Mouse (Mus musculus): ENCODE data around the gene Scarb1. TPM values are rescaled to one million over a fixed set of nuclear protein-coding genes. Genes with fewer than 3 reads are reported as not detected.

Gene Scarb1
- polyA plus RNA-seq, 1 experiment from 2014 or later = 45.9 TPM

DNA sequence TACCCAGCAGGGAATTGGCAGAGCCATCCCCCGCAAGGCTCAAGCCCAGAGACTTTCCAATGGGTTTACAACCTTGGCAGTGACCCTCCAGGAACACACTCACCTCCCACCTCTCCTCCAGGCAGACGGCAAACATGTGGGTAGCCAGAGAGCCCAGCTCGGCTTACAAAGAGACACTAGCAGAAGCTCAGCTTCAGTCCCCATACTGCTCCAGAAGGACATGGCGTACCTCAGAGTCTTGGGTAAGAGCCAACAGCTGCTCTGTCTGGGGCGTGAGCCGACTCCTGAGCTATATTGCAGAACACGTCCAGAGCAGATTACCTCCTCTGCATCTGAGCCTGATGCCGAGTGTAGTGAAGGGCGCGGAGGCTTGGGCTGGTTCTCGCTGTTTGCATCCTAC is 15.0 kb downstream of the Scarb1 start:
- H3K36me3 ChIP-seq (replicated peaks) = no peaks in the 10 kb centered on the region
- WGBS = 81% methylated on average over 11 of the region's 11 CpGs
- no peak overlapping the region for H3K4me3 ChIP-seq
- H3K9ac ChIP-seq = no peak overlapping the region
- ATAC-seq (replicated peaks) = no peak
- no peak overlapping the region for H3K27ac ChIP-seq
- no peaks in the 10 kb centered on the region for H3K9me3 ChIP-seq
- no peaks in the 10 kb centered on the region for H3K27me3 ChIP-seq (replicated peaks)
- no peak overlapping the region for H3K4me2 ChIP-seq
- H3K4me1 ChIP-seq = 0 out of 2 replicates have a peak, but pooled peaks cover 6% of the 10 kb centered on the region

DNA sequence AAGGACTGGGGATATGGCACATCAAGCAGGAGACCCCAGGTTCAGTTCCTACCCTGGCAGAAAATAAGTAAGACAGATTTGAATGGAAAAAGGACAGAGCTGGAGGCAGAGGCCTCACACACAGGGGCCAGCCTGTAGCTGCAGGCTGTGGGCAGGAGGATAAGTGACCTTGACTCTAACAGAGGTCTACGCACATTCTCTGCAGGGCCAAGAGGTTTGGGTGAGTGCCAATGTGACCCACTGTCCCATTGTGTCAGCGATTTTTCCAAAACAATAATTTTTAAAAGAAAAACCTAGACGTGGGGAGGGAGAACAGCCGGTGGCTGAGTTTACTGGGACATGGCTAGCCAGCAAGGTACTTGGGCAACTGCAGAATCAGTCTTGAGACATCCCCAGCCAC is 15.6 kb downstream of the Scarb1 start:
- Histone ChIP-seq H3K9ac (no peak overlapping the region), H3K4me1 (0 out of 2 replicates have a peak, but pooled peaks cover 6% of the 10 kb centered on the region), H3K9me3 (no peaks in the 10 kb centered on the region), H3K27me3 (replicated peaks) (no peaks in the 10 kb centered on the region), H3K27ac (no peak overlapping the region), H3K4me3 (no peak overlapping the region), H3K36me3 (replicated peaks) (no peaks in the 10 kb centered on the region), H3K4me2 (no peak overlapping the region)
- no peak for ATAC-seq (replicated peaks)
- 81% methylated on average over 4 of the region's 4 CpGs for WGBS

DNA sequence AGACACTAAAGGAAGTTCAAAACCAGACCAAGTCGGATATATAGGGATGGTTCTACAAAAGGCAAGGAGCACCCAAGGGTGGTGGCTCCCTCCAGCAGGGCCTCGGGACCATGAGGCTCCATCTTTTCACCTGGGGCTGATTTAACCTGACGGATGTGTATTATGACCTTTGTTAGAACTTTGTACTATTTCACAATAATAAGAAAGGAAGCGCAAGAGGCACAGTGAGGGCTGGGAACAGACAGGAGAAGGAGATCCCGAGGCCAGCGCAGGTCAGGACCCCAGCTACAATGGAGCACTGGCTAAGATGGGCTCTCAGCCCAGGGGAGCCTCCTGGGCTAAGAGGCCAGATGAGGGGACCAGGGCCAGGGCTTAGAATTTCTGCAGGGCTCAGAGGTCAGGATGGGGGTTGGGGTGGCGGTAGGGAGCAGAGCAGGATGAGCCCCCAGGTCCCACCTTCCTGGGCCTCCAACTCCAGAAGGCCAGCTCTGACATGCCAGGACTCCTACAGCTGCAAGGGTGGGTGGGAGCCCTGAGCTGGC is 16.9 kb downstream of the Scarb1 start:
- ATAC-seq (replicated peaks) = no peak
- H3K9ac ChIP-seq = no peak overlapping the region
- H3K4me1 ChIP-seq = 0 out of 2 replicates have a peak, but pooled peaks cover 6% of the 10 kb centered on the region
- WGBS = 88% methylated on average over 7 of the region's 7 CpGs
- no peaks in the 10 kb centered on the region for H3K27me3 ChIP-seq (replicated peaks)
- no peak overlapping the region for H3K4me3 ChIP-seq
- H3K27ac ChIP-seq = no peak overlapping the region
- H3K4me2 ChIP-seq = no peak overlapping the region
- H3K36me3 ChIP-seq (replicated peaks) = no peaks in the 10 kb centered on the region
- H3K9me3 ChIP-seq = no peaks in the 10 kb centered on the region

DNA sequence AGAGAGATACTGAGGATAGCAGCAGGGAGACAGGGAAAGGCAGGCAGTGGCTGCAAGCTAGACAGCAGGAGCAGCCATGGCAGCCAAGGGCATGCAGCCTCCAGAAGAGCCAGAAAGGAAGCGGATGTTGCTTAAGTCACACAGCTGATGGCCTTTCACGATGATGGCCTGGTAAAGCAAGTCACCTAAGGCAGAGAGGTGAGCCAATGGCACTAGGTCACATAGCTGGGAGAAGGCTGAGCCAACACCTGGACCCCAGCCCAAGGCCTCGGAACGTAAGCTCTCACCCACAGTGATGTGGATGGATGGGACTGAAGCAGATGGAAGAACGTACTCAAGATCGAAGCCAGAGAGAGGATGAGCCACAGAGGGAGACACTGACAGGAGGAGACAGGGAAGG is 17.8 kb downstream of the Scarb1 start:
- no peak overlapping the region for H3K4me3 ChIP-seq
- no peaks in the 10 kb centered on the region for H3K36me3 ChIP-seq (replicated peaks)
- H3K27ac ChIP-seq = no peak overlapping the region
- ATAC-seq (replicated peaks) = no peak
- H3K9ac ChIP-seq = no peak overlapping the region
- no peaks in the 10 kb centered on the region for H3K27me3 ChIP-seq (replicated peaks)
- H3K4me1 ChIP-seq = 0 out of 2 replicates have a peak, but pooled peaks cover 6% of the 10 kb centered on the region
- no peak overlapping the region for H3K4me2 ChIP-seq
- no peaks in the 10 kb centered on the region for H3K9me3 ChIP-seq
- 82% methylated on average over 6 of the region's 6 CpGs for WGBS

DNA sequence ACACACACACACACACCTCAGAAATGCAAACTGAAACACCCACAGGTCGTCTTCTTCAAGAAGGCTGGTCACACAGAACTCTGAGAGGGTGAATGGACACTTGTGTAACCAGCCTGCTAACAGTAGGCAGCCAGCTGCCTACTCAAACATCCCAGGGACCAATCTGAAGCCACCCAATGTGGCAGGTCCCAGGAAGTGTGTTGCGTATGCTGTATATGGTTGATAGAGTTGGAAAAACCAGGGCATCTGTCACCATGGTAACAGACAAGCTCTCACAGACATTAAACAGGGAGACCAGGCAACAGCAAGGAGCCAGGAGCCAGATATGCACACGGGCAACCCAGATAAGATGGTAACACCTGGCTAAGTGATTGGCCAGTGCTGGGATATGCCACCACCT is 19.1 kb downstream of the Scarb1 start:
- Histone ChIP-seq H3K9me3 (no peaks in the 10 kb centered on the region), H3K9ac (no peak overlapping the region), H3K36me3 (replicated peaks) (no peaks in the 10 kb centered on the region), H3K27me3 (replicated peaks) (no peaks in the 10 kb centered on the region), H3K4me3 (no peak overlapping the region), H3K4me1 (0 out of 2 replicates have a peak, but pooled peaks cover 6% of the 10 kb centered on the region), H3K27ac (no peak overlapping the region), H3K4me2 (no peak overlapping the region)
- WGBS = 55% methylated on average over 3 of the region's 3 CpGs
- ATAC-seq (replicated peaks) = no peak

DNA sequence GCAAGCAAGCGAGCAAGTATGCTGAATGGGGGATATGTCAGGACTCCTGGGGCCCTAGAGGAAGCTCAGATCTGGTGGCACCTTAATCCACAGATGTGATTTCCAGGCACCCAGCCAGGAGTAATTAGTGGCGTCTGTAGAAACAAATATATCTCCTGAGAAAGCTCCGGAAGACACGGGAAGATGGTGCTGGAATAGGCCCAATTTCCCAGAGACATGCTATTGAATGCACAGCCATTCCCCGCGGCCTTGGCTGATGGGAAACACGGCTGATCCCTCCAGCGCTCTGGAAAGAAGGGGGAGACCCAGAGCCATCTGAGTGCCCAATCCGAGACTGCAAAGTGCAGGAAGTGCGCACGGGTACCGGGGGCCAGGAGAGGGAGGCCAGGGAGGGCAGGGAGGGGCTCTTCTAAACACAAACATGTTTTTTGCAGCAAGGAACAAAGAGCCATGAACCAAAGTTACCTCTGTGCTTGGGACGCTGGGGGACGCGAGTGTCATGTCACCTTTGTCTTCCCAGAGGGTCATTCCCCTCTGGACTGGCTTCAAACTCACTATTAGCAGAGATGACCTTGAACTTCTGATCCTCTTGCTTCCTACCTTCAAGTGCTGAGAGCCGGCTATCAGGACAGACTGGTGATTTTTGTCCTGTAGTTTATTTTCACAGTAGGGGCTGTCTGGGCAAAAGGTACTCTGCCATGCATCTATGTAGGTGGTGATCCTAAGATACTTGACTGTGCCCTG is 21.7 kb downstream of the Scarb1 start:
- Histone ChIP-seq H3K9ac (no peak overlapping the region), H3K4me2 (no peak overlapping the region), H3K9me3 (no peaks in the 10 kb centered on the region), H3K27ac (no peak overlapping the region; the same call in 1 of the 2 replicates), H3K27me3 (replicated peaks) (no peaks in the 10 kb centered on the region), H3K36me3 (replicated peaks) (no peaks in the 10 kb centered on the region), H3K4me1 (0 out of 2 replicates have a peak, but pooled peaks cover 6% of the 10 kb centered on the region), H3K4me3 (no peak overlapping the region)
- WGBS = 82% methylated on average over 16 of the region's 16 CpGs
- no peak for ATAC-seq (replicated peaks)

DNA sequence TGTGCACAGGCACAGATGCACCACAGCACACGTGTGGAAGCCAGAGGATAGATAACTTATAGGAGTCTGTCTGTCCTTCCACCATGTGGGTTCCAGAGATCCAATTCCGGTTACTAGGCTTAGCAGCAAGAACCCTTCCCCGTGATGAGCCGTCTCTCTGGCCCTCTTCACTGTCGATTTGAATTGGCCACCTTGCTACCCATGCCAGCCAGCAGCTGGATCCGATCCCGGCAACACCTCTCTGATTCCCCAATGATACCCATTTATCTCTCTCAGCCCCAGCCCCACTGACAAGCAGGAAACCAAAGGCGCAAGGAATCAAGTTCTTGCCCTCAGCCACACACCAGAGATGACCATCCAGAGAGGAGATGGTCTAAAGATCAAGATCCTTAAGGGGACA is 22.9 kb downstream of the Scarb1 start:
- WGBS = 92% methylated on average over 8 of the region's 8 CpGs
- Histone ChIP-seq H3K4me3 (no peak overlapping the region), H3K4me2 (no peak overlapping the region), H3K9me3 (no peaks in the 10 kb centered on the region), H3K4me1 (peaks cover 10% of the 10 kb centered on the region; the same call in 1 of the 2 replicates), H3K9ac (no peak overlapping the region), H3K27me3 (replicated peaks) (no peaks in the 10 kb centered on the region), H3K27ac (no peak overlapping the region), H3K36me3 (replicated peaks) (no peaks in the 10 kb centered on the region)
- ATAC-seq (replicated peaks) = no peak

DNA sequence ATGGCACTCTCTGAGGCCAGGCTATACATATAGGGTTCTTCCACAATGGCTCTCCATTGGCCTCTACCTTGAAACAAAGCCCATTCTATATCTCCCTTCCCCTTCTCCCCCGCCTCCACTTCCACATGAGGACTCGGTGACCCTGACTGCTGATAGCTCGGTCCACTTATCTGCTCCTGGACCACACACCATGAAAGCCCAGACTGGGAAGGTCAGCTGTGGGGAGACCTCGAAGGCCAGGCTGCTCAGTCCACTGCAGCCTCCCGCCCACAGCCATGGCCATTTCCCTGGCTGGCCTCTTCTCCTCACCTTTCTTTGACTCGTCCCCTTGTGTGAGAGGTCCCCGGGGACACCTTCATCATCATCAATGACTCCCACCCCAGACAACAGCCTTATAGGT is 23.6 kb downstream of the Scarb1 start:
- peaks cover 10% of the 10 kb centered on the region; the same call in 1 of the 2 replicates for H3K4me1 ChIP-seq
- H3K9ac ChIP-seq = no peak overlapping the region
- no peaks in the 10 kb centered on the region for H3K27me3 ChIP-seq (replicated peaks)
- ATAC-seq (replicated peaks) = no peak
- no peaks in the 10 kb centered on the region for H3K9me3 ChIP-seq
- H3K27ac ChIP-seq = no peak overlapping the region
- no peak overlapping the region for H3K4me2 ChIP-seq
- no peak overlapping the region for H3K4me3 ChIP-seq
- H3K36me3 ChIP-seq (replicated peaks) = no peaks in the 10 kb centered on the region
- 85% methylated on average over 7 of the region's 7 CpGs for WGBS

DNA sequence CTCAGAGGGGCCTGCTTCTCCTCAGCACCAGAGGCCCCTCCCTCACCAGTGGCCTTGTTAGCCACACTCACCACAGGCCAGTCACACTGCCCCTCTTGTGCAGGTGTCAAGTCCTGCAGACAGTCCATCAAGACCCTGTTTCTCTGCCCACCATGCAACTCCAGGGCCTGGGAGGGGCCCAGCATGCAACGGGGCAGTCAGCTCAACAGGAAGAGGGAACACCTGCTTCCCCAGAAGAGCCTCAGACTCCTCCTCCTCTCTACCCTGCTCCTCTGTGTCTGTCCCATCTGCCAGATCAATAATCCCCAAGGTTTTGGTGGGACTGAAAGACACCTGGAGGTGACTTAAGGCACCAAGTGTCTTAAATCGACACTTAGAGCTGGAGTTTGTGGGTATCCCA is 24.1 kb downstream of the Scarb1 start:
- Histone ChIP-seq H3K4me2 (no peak overlapping the region), H3K36me3 (replicated peaks) (no peaks in the 10 kb centered on the region), H3K4me3 (no peak overlapping the region), H3K9ac (no peak overlapping the region), H3K4me1 (peaks cover 6% of the 10 kb centered on the region; the same call in 1 of the 2 replicates), H3K27ac (no peak overlapping the region), H3K9me3 (no peaks in the 10 kb centered on the region), H3K27me3 (replicated peaks) (no peaks in the 10 kb centered on the region)
- no peak for ATAC-seq (replicated peaks)
- 92% methylated on average over 2 of the region's 2 CpGs for WGBS

DNA sequence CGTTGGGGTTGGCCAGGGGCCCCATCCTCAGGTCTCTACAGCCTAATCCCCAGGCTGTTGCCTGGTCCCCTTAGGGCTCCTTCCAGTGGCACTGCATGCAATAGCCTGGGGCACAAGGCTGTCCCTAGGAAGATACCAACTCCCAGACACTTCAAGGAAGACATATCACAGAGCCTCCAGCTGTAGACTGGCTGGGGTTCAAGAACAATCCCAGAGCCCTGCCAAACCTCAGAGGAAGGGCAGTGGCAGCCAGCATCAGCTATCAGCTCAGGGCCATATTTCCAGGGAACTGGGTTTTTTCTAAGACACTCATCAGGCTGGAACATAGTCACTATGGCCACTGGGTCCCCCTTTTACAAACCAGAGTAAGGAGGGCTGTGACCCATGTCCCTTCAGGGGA is 25.8 kb downstream of the Scarb1 start:
- Histone ChIP-seq H3K9me3 (no peaks in the 10 kb centered on the region), H3K27me3 (replicated peaks) (no peaks in the 10 kb centered on the region), H3K27ac (no peak overlapping the region), H3K4me1 (peaks cover 4% of the 10 kb centered on the region; the same call in 1 of the 2 replicates), H3K9ac (no peak overlapping the region), H3K36me3 (replicated peaks) (no peaks in the 10 kb centered on the region), H3K4me2 (no peak overlapping the region), H3K4me3 (no peak overlapping the region)
- no peak for ATAC-seq (replicated peaks)
- 73% methylated on average over 1 of the region's 1 CpGs for WGBS

DNA sequence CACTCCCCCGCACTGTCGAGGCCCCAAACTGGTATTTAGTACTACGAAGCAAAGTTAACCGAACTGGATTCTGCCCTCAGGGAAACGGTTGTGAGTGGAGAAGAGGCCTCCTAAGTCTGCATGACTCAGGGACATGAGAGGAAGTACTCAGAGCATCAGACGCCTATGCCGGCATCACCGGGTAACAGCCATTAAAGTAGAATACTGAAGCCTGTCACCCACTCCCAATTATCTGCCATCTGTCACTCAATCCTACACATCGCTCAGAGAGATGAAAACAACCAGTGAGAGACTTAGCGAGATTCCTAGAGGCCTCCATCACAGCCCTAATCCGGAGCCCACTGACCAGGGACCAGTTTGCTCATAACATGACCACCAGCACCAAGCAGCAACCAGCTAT is 26.9 kb downstream of the Scarb1 start:
- H3K27me3 ChIP-seq (replicated peaks) = no peaks in the 10 kb centered on the region
- no peaks in the 10 kb centered on the region for H3K9me3 ChIP-seq
- H3K36me3 ChIP-seq (replicated peaks) = no peaks in the 10 kb centered on the region
- H3K27ac ChIP-seq = no peak overlapping the region
- H3K9ac ChIP-seq = no peak overlapping the region
- ATAC-seq (replicated peaks) = no peak
- H3K4me1 ChIP-seq = peaks cover 4% of the 10 kb centered on the region; the same call in 1 of the 2 replicates
- H3K4me2 ChIP-seq = no peak overlapping the region
- H3K4me3 ChIP-seq = no peak overlapping the region
- 80% methylated on average over 11 of the region's 11 CpGs for WGBS

DNA sequence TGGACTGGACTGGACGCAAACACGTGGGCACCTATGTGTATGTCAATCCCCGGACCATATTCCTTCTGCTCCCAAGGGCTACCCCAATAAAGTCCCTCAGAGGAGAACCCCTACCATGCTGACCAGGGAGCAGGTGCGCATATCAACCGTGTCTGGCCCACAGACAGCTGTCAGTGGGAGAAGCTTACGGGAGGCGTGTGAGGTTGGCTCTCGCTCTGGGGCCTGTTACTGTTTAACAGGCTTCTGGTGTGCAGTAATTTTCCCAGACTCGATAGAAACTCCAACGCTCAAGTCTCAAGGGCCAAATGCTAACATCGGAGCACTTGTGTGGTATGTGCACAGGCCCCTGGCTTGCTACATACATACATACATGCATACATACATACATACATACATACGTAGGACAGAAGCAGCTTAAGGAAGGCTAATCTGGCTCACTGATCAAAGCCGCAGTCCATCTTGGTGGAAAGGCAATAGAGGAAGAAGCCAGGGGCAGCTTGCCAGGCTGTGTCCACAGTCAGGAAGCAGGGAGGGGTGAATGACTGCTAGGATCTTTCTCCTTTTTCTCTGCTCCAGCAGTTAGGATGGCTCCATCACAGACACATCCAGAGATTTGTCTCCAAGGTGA is 27.8 kb downstream of the Scarb1 start:
- Histone ChIP-seq H3K9me3 (no peaks in the 10 kb centered on the region), H3K27me3 (replicated peaks) (no peaks in the 10 kb centered on the region), H3K4me1 (peaks cover 4% of the 10 kb centered on the region; the same call in 1 of the 2 replicates), H3K36me3 (replicated peaks) (no peaks in the 10 kb centered on the region), H3K27ac (no peak overlapping the region), H3K9ac (no peak overlapping the region), H3K4me2 (no peak overlapping the region), H3K4me3 (no peak overlapping the region)
- WGBS = 82% methylated on average over 13 of the region's 13 CpGs
- ATAC-seq (replicated peaks) = no peak

All from midbrain, embryonic 15.5 days (tissue).